Mouse (Mus musculus) spleen, postnatal 10 days (tissue): ENCODE measurements at regions not wholly inside any gene's neighbourhood (a gene's known extent, or its start where the extent isn't known, plus 50 kb on each side); places are given as distances from the start of the nearest gene placed in this dataset.

ENCODE experiments used
- DNase-seq, 2 experiments: peaks; one replicate each; pipeline ENCODE4 v3.0.0; 2021 to 2022; ENCODE audit warnings: low spot score in 2 of 2

- no peak for DNase-seq
Measured at GRCm38 (mm10) chr1:34930571-34930970, 80.8 kb downstream of the Plekhb2 start.

- no peak for DNase-seq
Measured at GRCm38 (mm10) chr1:34943196-34943595, 93.4 kb downstream of the Plekhb2 start.

GRCm38 (mm10) chr1:34961633-34962507, 112.1 kb downstream of the Plekhb2 start:
- DNase-seq = no peak

GRCm38 (mm10) chr1:34962508-34962885, 112.7 kb downstream of the Plekhb2 start:
- no peak for DNase-seq

GRCm38 (mm10) chr1:34974801-34975200, 125.0 kb downstream of the Plekhb2 start:
- DNase-seq = no peak

GRCm38 (mm10) chr1:34978156-34978555, 128.4 kb downstream of the Plekhb2 start:
- no peak for DNase-seq

GRCm38 (mm10) chr1:34979350-34979749, 129.6 kb downstream of the Plekhb2 start:
- DNase-seq = no peak

- DNase-seq = no peak
Measured at GRCm38 (mm10) chr1:34981934-34982333, 132.2 kb downstream of the Plekhb2 start.

GRCm38 (mm10) chr1:34982966-34983365, 133.2 kb downstream of the Plekhb2 start:
- no peak for DNase-seq

- DNase-seq = no peak
Measured at GRCm38 (mm10) chr1:34986861-34987260, 137.1 kb downstream of the Plekhb2 start.

GRCm38 (mm10) chr1:34987650-34988221, 138.0 kb downstream of the Plekhb2 start:
- no peak for DNase-seq

GRCm38 (mm10) chr1:34988225-34988624, 138.4 kb downstream of the Plekhb2 start:
- DNase-seq = no peak

- no peak for DNase-seq
Measured at GRCm38 (mm10) chr1:35000801-35001200, 151.0 kb downstream of the Plekhb2 start.

- peak in 1 of 2 experiments; percentile 17 for DNase-seq
Measured at GRCm38 (mm10) chr1:35017471-35017870, 167.7 kb downstream of the Plekhb2 start.

GRCm38 (mm10) chr1:35032619-35033018, 182.8 kb downstream of the Plekhb2 start:
- no peak for DNase-seq

GRCm38 (mm10) chr1:35072811-35073210, 223.0 kb downstream of the Plekhb2 start:
- DNase-seq = no peak

- DNase-seq = no peak
Measured at GRCm38 (mm10) chr1:35094873-35095272, 245.1 kb downstream of the Plekhb2 start.

- DNase-seq = no peak
Measured at GRCm38 (mm10) chr1:35095785-35096184, 246.0 kb downstream of the Plekhb2 start.

GRCm38 (mm10) chr1:35106665-35107064, 256.9 kb downstream of the Plekhb2 start:
- DNase-seq = no peak

- DNase-seq = no peak
Measured at GRCm38 (mm10) chr1:35109801-35110200, 260.0 kb downstream of the Plekhb2 start.

GRCm38 (mm10) chr1:35115521-35115920, 265.7 kb downstream of the Plekhb2 start:
- no peak for DNase-seq

GRCm38 (mm10) chr1:35137907-35138306, 288.1 kb downstream of the Plekhb2 start:
- no peak for DNase-seq

- DNase-seq = no peak
Measured at GRCm38 (mm10) chr1:35149036-35149435, 299.3 kb downstream of the Plekhb2 start.
